Mouse (Mus musculus) forebrain, postnatal 0 days (tissue): ENCODE results near the gene Kncn. TPM values are rescaled to one million over a fixed set of nuclear protein-coding genes. Genes with fewer than 3 reads are reported as not detected.

ENCODE experiments used
- ATAC-seq: fragments of 200-750 bp; cut with Nextera tagmentation; 2 replicates; pipeline ENCODE4 v1.8.0; 2017; ENCODE audit warnings: mild to moderate bottlenecking, moderate library complexity
- DNase-seq: peaks from one replicate; pipeline ENCODE4 v3.0.0-alpha.2; 2015
- H3K27ac ChIP-seq: fragments of 300-500 bp; sonication (generic); 2 replicates; pipeline ENCODE4 v1.5.1; 2014; ENCODE audit warnings: low read depth, mild to moderate bottlenecking, antibody characterized with exemption, low read length, moderate library complexity, mixed read lengths
- H3K27me3 ChIP-seq: fragments of 300-500 bp; sonication (generic); 2 replicates; pipeline ENCODE4 v1.6.1; 2014; ENCODE audit warnings: mild to moderate bottlenecking, low read length, mixed read lengths; ENCODE audit not compliant: insufficient read depth
- H3K36me3 ChIP-seq: fragments of 300-500 bp; sonication (generic); 2 replicates; pipeline ENCODE4 v1.6.1; 2014; ENCODE audit warnings: mild to moderate bottlenecking, moderate library complexity; ENCODE audit not compliant: insufficient read depth
- H3K4me1 ChIP-seq: fragments of 300-500 bp; sonication (generic); 2 replicates; pipeline ENCODE4 v1.6.1; 2014; ENCODE audit warnings: antibody characterized with exemption; ENCODE audit not compliant: insufficient read depth
- H3K4me2 ChIP-seq: fragments of 300-500 bp; sonication (generic); 2 replicates; pipeline ENCODE4 v1.6.1; 2014; ENCODE audit warnings: low read depth, mild to moderate bottlenecking, moderate library complexity
- H3K4me3 ChIP-seq: fragments of 300-500 bp; sonication (generic); 2 replicates; pipeline ENCODE4 v1.5.1; 2014; ENCODE audit warnings: low read depth, low read length, mixed read lengths
- H3K9ac ChIP-seq: fragments of 300-500 bp; sonication (generic); 2 replicates; pipeline ENCODE4 v1.6.1; 2014; ENCODE audit warnings: mild to moderate bottlenecking
- H3K9me3 ChIP-seq: fragments of 300-500 bp; sonication (generic); 2 replicates; pipeline ENCODE4 v1.6.1; 2016; ENCODE audit warnings: low read length
- CTCF ChIP-seq: sonication (generic); IDR thresholded peaks from 2 replicates; pipeline ENCODE4 v1.5.1; 2016; ENCODE audit warnings: antibody characterized with exemption, control low read depth, low read depth
- WGBS: fragments of 180-500 bp; shearing (Covaris S2); extraction: QIAGEN DNeasy Blood & Tissue Kit; methylation state at CpG from one replicate; pipeline ENCODE4 v1.1.7; 2014; 5-methylcytosine and 5-hydroxymethylcytosine counted together
- polyA plus RNA-seq: library from polyadenylated mRNA; unstranded; fragments of >200 nt; fragmentation: Nextera tagmentation; extraction: Ambion mirVana; gene quantifications from 2 replicates; pipeline ENCODE4 v1.2.1, GENCODE M21; 2015
- total RNA-seq: library from RNA; depleted of rRNA; stranded (reverse); fragments of >200 nt; gene quantifications from 2 replicates; pipeline ENCODE4 v1.2.3, GENCODE M21; 2014

The Kncn gene
- total and polyA plus RNA-seq, 2 experiments from 2014 or later = 0.38 to 0.44 TPM

GRCm38 (mm10) chr4:115878216-115878678 is 6.0 kb upstream of the Kncn start:
- H3K27ac ChIP-seq = no peak overlapping the region
- H3K36me3 ChIP-seq = peaks cover 10% of the 10 kb centered on the region
- WGBS = 5% methylated on average over 11 of the region's 11 CpGs
- DNase-seq (no peak), ATAC-seq (peak; percentile 19; the same call in 1 of the 2 replicates)
- H3K4me3 ChIP-seq = no peak overlapping the region
- H3K4me1 ChIP-seq = peaks cover 16% of the 10 kb centered on the region
- H3K27me3 ChIP-seq = no peaks in the 10 kb centered on the region
- no peaks in the 10 kb centered on the region for H3K9me3 ChIP-seq
- no peak overlapping the region for H3K4me2 ChIP-seq
- TF ChIP-seq CTCF = no peak
- H3K9ac ChIP-seq = 0 out of 2 replicates have a peak overlapping the region, but pooled peaks have one; percentile 10

- H3K4me2 ChIP-seq = no peak overlapping the region
- H3K27ac ChIP-seq = no peak overlapping the region
- WGBS = 34% methylated on average over 9 of the region's 9 CpGs
- peaks cover 16% of the 10 kb centered on the region for H3K4me1 ChIP-seq
- H3K36me3 ChIP-seq = peaks cover 9% of the 10 kb centered on the region
- no peaks in the 10 kb centered on the region for H3K9me3 ChIP-seq
- no peak overlapping the region for H3K4me3 ChIP-seq
- no peak for DNase-seq
- 0 out of 2 replicates have a peak, but pooled peaks have one; percentile 8 for ATAC-seq
- no peak for TF ChIP-seq CTCF
- H3K9ac ChIP-seq = no peak overlapping the region
- no peaks in the 10 kb centered on the region for H3K27me3 ChIP-seq
These were observed 5.4 kb upstream of the Kncn start for GRCm38 (mm10) chr4:115878828-115879227.

- H3K4me2 ChIP-seq = no peak overlapping the region
These were observed 3.0 kb upstream of the Kncn start for GRCm38 (mm10) chr4:115881183-115881582.

GRCm38 (mm10) chr4:115882195-115882594 is 2.0 kb upstream of the Kncn start:
- H3K9me3 ChIP-seq = no peaks in the 10 kb centered on the region
- no peak overlapping the region for H3K27ac ChIP-seq
- no peaks in the 10 kb centered on the region for H3K27me3 ChIP-seq
- ATAC-seq (no peak), DNase-seq (no peak)
- 67% methylated on average over 4 of the region's 4 CpGs for WGBS
- TF ChIP-seq CTCF = no peak
- H3K36me3 ChIP-seq = no peaks in the 10 kb centered on the region
- peaks cover 16% of the 10 kb centered on the region for H3K4me1 ChIP-seq
- no peak overlapping the region for H3K9ac ChIP-seq
- H3K4me2 ChIP-seq = no peak overlapping the region
- no peak overlapping the region for H3K4me3 ChIP-seq

More at GRCm38 (mm10) chr4:115881183-115881582, 3.0 kb upstream of the Kncn start:
- Histone ChIP-seq H3K27ac (no peak overlapping the region), H3K27me3 (no peaks in the 10 kb centered on the region), H3K9me3 (no peaks in the 10 kb centered on the region), H3K4me1 (peaks cover 16% of the 10 kb centered on the region), H3K4me3 (no peak overlapping the region), H3K36me3 (no peaks in the 10 kb centered on the region), H3K9ac (no peak overlapping the region)
- no peak for TF ChIP-seq CTCF
- 0% methylated on average over 1 of the region's 1 CpGs for WGBS
- DNase-seq (peak; percentile 75), ATAC-seq (peak; percentile 73)

GRCm38 (mm10) chr4:115885846-115886245 is 1.6 kb downstream of the Kncn start:
- Histone ChIP-seq H3K9ac (no peak overlapping the region), H3K4me1 (peaks cover 8% of the 10 kb centered on the region), H3K9me3 (no peaks in the 10 kb centered on the region), H3K27ac (no peak overlapping the region), H3K4me3 (no peak overlapping the region), H3K27me3 (peaks cover 6% of the 10 kb centered on the region; the same call in 1 of the 2 replicates), H3K4me2 (no peak overlapping the region), H3K36me3 (no peaks in the 10 kb centered on the region)
- TF ChIP-seq CTCF = no peak
- peak; percentile 73 for DNase-seq
- ATAC-seq = peak; percentile 90
- 80% methylated on average over 3 of the region's 3 CpGs for WGBS

GRCm38 (mm10) chr4:115886875-115887274 is 2.7 kb downstream of the Kncn start:
- H3K4me2 ChIP-seq = no peak overlapping the region
- WGBS = 39% methylated on average over 1 of the region's 1 CpGs
- no peak overlapping the region for H3K27ac ChIP-seq
- TF ChIP-seq CTCF = no peak
- peaks cover 13% of the 10 kb centered on the region; the same call in 1 of the 2 replicates for H3K27me3 ChIP-seq
- no peak for ATAC-seq
- H3K4me3 ChIP-seq = no peak overlapping the region
- no peaks in the 10 kb centered on the region for H3K9me3 ChIP-seq
- H3K4me1 ChIP-seq = no peaks in the 10 kb centered on the region; the same call in 1 of the 2 replicates
- no peak for DNase-seq
- no peaks in the 10 kb centered on the region for H3K36me3 ChIP-seq
- H3K9ac ChIP-seq = no peak overlapping the region

GRCm38 (mm10) chr4:115890066-115890465 is 5.9 kb downstream of the Kncn start:
- H3K9me3 ChIP-seq = no peaks in the 10 kb centered on the region
- ATAC-seq (no peak), DNase-seq (no peak)
- H3K36me3 ChIP-seq = no peaks in the 10 kb centered on the region
- H3K4me2 ChIP-seq = peak overlapping the region; percentile 55
- H3K27ac ChIP-seq = no peak overlapping the region
- peak overlapping the region; percentile 37; the same call in 1 of the 2 replicates for H3K9ac ChIP-seq
- H3K27me3 ChIP-seq = peaks cover 13% of the 10 kb centered on the region; the same call in 1 of the 2 replicates
- WGBS = 10% methylated on average over 6 of the region's 6 CpGs
- peak overlapping the region; percentile 27 for H3K4me3 ChIP-seq
- H3K4me1 ChIP-seq = no peaks in the 10 kb centered on the region; the same call in 1 of the 2 replicates
- no peak for TF ChIP-seq CTCF
